Mouse (Mus musculus): Measurements from ENCODE around the gene Pmvk. TPM values are rescaled to one million over a fixed set of nuclear protein-coding genes. Genes with fewer than 3 reads are reported as not detected.

Pmvk gene
- polyA plus RNA-seq, 1 experiment: 71.0 TPM

- no peak for DNase-seq
- TF ChIP-seq CTCF (IDR thresholded peaks at IDR 0.05; ENCODE audit: borderline replicate concordance, insufficient read depth, low read depth, low read length) (no peak), POLR2A (IDR thresholded peaks at IDR 0.05; ENCODE audit: borderline replicate concordance, insufficient read depth, low read length) (no peak)
- 17% methylated on average over 2 of the region's 2 CpGs for WGBS
- Histone ChIP-seq H3K27ac (ENCODE audit: insufficient read depth, low read length) (no peak overlapping the region), H3K27me3 (ENCODE audit: control insufficient read depth, insufficient read depth, low read length) (no peaks in the 10 kb centered on the region), H3K4me3 (replicated peaks; ENCODE audit: insufficient read depth, low read depth, low read length) (no peak overlapping the region), H3K4me1 (ENCODE audit: control insufficient read depth, insufficient read depth, low read length) (0 out of 2 replicates have a peak, but pooled peaks cover 7% of the 10 kb centered on the region)
Observed at GRCm38 (mm10) chr3:89417131-89417530, 37.2 kb upstream of the Pmvk start.

GRCm38 (mm10) chr3:89417840-89418169 lies 36.5 kb upstream of the Pmvk start:
- DNase-seq: no peak
- under 1% methylated on average over 20 of the region's 20 CpGs for WGBS
- TF ChIP-seq POLR2A (IDR thresholded peaks at IDR 0.05; ENCODE audit: borderline replicate concordance, insufficient read depth, low read length): no peak
- TF ChIP-seq CTCF (IDR thresholded peaks at IDR 0.05; ENCODE audit: borderline replicate concordance, insufficient read depth, low read depth, low read length): no peak
- 0 out of 2 replicates have a peak, but pooled peaks cover 7% of the 10 kb centered on the region for H3K4me1 ChIP-seq (ENCODE audit: control insufficient read depth, insufficient read depth, low read length)
- H3K27me3 ChIP-seq (ENCODE audit: control insufficient read depth, insufficient read depth, low read length): no peaks in the 10 kb centered on the region
- no peak overlapping the region for H3K27ac ChIP-seq (ENCODE audit: insufficient read depth, low read length)
- H3K4me3 ChIP-seq (replicated peaks; ENCODE audit: insufficient read depth, low read depth, low read length): peak overlapping the region; percentile 74

- Histone ChIP-seq H3K4me3 (replicated peaks; ENCODE audit: insufficient read depth, low read depth, low read length) (peak within 1 kb of the TSS; percentile 74), H3K27me3 (ENCODE audit: control insufficient read depth, insufficient read depth, low read length) (no peaks in the 10 kb centered on the region), H3K4me1 (ENCODE audit: control insufficient read depth, insufficient read depth, low read length) (0 out of 2 replicates have a peak, but pooled peaks cover 7% of the 10 kb centered on the region), H3K27ac (ENCODE audit: insufficient read depth, low read length) (0 out of 2 replicates have a peak within 1 kb of the TSS, but pooled peaks have one; percentile 11)
- under 1% methylated on average over 39 of the region's 39 CpGs for WGBS
- no peak for TF ChIP-seq CTCF (IDR thresholded peaks at IDR 0.05; ENCODE audit: borderline replicate concordance, insufficient read depth, low read depth, low read length)
- TF ChIP-seq POLR2A (IDR thresholded peaks at IDR 0.05; ENCODE audit: borderline replicate concordance, insufficient read depth, low read length): no peak
- DNase-seq: peak; percentile 85 to 94
Observed at GRCm38 (mm10) chr3:89418170-89418860, 36.0 kb upstream of the Pmvk start, which contains the start of the genes Cks1b and Shc1. Gene Cks1b (minus strand): TSS chr3:89418383. Gene Shc1 (plus strand): TSS chr3:89418443.

- TF ChIP-seq CTCF (IDR thresholded peaks at IDR 0.05; ENCODE audit: borderline replicate concordance, insufficient read depth, low read depth, low read length): no peak
- no peak for TF ChIP-seq POLR2A (IDR thresholded peaks at IDR 0.05; ENCODE audit: borderline replicate concordance, insufficient read depth, low read length)
- 0 out of 2 replicates have a peak, but pooled peaks cover 7% of the 10 kb centered on the region for H3K4me1 ChIP-seq (ENCODE audit: control insufficient read depth, insufficient read depth, low read length)
Observed at GRCm38 (mm10) chr3:89418861-89419250, 35.5 kb upstream of the Pmvk start.

GRCm38 (mm10) chr3:89419571-89419970 lies 34.8 kb upstream of the Pmvk start:
- H3K4me3 ChIP-seq (replicated peaks; ENCODE audit: insufficient read depth, low read depth, low read length): no peak overlapping the region
- no peaks in the 10 kb centered on the region for H3K27me3 ChIP-seq (ENCODE audit: control insufficient read depth, insufficient read depth, low read length)
- 0 out of 2 replicates have a peak, but pooled peaks cover 7% of the 10 kb centered on the region for H3K4me1 ChIP-seq (ENCODE audit: control insufficient read depth, insufficient read depth, low read length)
- 10% methylated on average over 9 of the region's 9 CpGs for WGBS
- DNase-seq: no peak
- TF ChIP-seq CTCF (IDR thresholded peaks at IDR 0.05; ENCODE audit: borderline replicate concordance, insufficient read depth, low read depth, low read length) (no peak), POLR2A (IDR thresholded peaks at IDR 0.05; ENCODE audit: borderline replicate concordance, insufficient read depth, low read length) (no peak)
- H3K27ac ChIP-seq (ENCODE audit: insufficient read depth, low read length): 0 out of 2 replicates have a peak overlapping the region, but pooled peaks have one; percentile 11

More at GRCm38 (mm10) chr3:89418861-89419250, 35.5 kb upstream of the Pmvk start:
- H3K4me3 ChIP-seq (replicated peaks; ENCODE audit: insufficient read depth, low read depth, low read length): peak overlapping the region; percentile 74
- H3K27ac ChIP-seq (ENCODE audit: insufficient read depth, low read length): 0 out of 2 replicates have a peak overlapping the region, but pooled peaks have one; percentile 11
- DNase-seq: peak in 1 of 2 experiments; percentile 39
- under 1% methylated on average over 16 of the region's 16 CpGs for WGBS
- no peaks in the 10 kb centered on the region for H3K27me3 ChIP-seq (ENCODE audit: control insufficient read depth, insufficient read depth, low read length)

- 71% methylated on average over 3 of the region's 3 CpGs for WGBS
- no peaks in the 10 kb centered on the region for H3K27me3 ChIP-seq (ENCODE audit: control insufficient read depth, insufficient read depth, low read length)
- no peak for TF ChIP-seq POLR2A (IDR thresholded peaks at IDR 0.05; ENCODE audit: borderline replicate concordance, insufficient read depth, low read length)
- no peak for TF ChIP-seq CTCF (IDR thresholded peaks at IDR 0.05; ENCODE audit: borderline replicate concordance, insufficient read depth, low read depth, low read length)
- DNase-seq: no peak
- no peak overlapping the region for H3K4me3 ChIP-seq (replicated peaks; ENCODE audit: insufficient read depth, low read depth, low read length)
- 0 out of 2 replicates have a peak, but pooled peaks cover 7% of the 10 kb centered on the region for H3K4me1 ChIP-seq (ENCODE audit: control insufficient read depth, insufficient read depth, low read length)
- H3K27ac ChIP-seq (ENCODE audit: insufficient read depth, low read length): no peak overlapping the region
Observed at GRCm38 (mm10) chr3:89419981-89420380, 34.4 kb upstream of the Pmvk start.

- Histone ChIP-seq H3K27me3 (ENCODE audit: control insufficient read depth, insufficient read depth, low read length) (no peaks in the 10 kb centered on the region), H3K4me1 (ENCODE audit: control insufficient read depth, insufficient read depth, low read length) (0 out of 2 replicates have a peak, but pooled peaks cover 7% of the 10 kb centered on the region), H3K4me3 (replicated peaks; ENCODE audit: insufficient read depth, low read depth, low read length) (no peak overlapping the region), H3K27ac (ENCODE audit: insufficient read depth, low read length) (no peak overlapping the region)
- 83% methylated on average over 2 of the region's 2 CpGs for WGBS
- TF ChIP-seq CTCF (IDR thresholded peaks at IDR 0.05; ENCODE audit: borderline replicate concordance, insufficient read depth, low read depth, low read length): no peak
- TF ChIP-seq POLR2A (IDR thresholded peaks at IDR 0.05; ENCODE audit: borderline replicate concordance, insufficient read depth, low read length): no peak
- no peak for DNase-seq
Observed at GRCm38 (mm10) chr3:89420421-89420820, 33.9 kb upstream of the Pmvk start.
